Mouse (Mus musculus): Measurements from ENCODE around the gene Olfr1377.

GRCm38 (mm10) chr11:50953665-50954064 lies 28.1 kb upstream of the Olfr1377 start, which contains the start of gene Prop1:
- TF ChIP-seq CTCF (IDR thresholded peaks at IDR 0.05; ENCODE audit: control insufficient read depth, insufficient read depth, low read length) = no peak
- no peak for TF ChIP-seq POLR2A (IDR thresholded peaks at IDR 0.05; ENCODE audit: borderline replicate concordance, control insufficient read depth, low read depth, low read length)

All from bone marrow, adult 2 months (tissue).